Mouse (Mus musculus) heart, postnatal 25 days (tissue): ENCODE measurements around the gene Gm13278. TPM values are rescaled to one million over a fixed set of nuclear protein-coding genes. Genes with fewer than 3 reads are reported as not detected.
A peak's percentile ranks its signal among the peaks of the same experiment; 100 is the strongest.
"Not testable (repeated sequence)": the region's sequence is repeated elsewhere in the genome, so short reads cannot be mapped to it uniquely, and the experiment has no call there.

Experiments
- DNase-seq: peaks from one replicate; pipeline ENCODE4 v3.0.0; 2022; ENCODE audit warnings: low spot score
- intact Hi-C: fragments of 180-260 bp; cut with DNase I; formaldehyde crosslinking; loops from one replicate; pipeline ENCODE4 v1.15.1; 2025
- total RNA-seq, 2 experiments: library from RNA; stranded (reverse); gene quantifications; 2 replicates each; pipeline ENCODE4 v1.2.3; 2021

Gm13278 gene
- total RNA-seq, 2 experiments from 2014 or later, result not detected

DNA sequence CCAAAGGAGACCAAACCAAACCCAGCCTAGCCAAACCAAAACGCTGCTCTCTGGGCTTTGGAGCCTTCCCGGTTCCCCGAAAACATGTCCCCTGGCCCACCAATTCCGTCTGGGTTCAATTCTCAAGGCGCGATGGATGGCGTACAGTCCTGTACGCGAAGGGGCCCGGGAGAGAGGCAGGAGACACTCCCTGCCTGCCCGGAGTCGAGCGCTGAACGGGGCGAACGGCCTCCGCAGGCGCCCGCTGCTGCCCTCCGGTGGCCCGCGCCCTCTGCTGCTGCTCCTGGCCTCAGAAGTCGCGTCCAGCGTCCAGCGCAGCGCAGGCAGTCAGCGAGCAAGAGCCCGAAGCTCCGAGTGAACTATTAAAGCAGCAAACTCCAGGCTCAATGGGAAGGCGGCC lies 9.0 kb upstream of the Gm13278 start:
- intact Hi-C loops, DNase-seq: not testable (repeated sequence)

DNA sequence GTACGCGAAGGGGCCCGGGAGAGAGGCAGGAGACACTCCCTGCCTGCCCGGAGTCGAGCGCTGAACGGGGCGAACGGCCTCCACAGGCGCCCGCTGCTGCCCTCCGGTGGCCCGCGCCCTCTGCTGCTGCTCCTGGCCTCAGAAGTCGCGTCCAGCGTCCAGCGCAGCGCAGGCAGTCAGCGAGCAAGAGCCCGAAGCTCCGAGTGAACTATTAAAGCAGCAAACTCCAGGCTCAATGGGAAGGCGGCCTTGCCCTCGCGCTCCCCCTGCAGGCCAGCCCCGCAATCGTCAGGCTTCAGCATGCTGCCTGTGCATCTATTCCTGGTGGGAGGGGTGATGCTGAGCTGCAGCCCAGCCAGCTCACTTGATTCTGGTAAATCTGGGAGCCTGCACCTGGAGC lies 5.9 kb upstream of the Gm13278 start, which contains the start of gene Gm13276:
Gene Gm13276 (plus strand): TSS at position 301 of the 400 bp plus-strand sequence.
- intact Hi-C loops, DNase-seq: not testable (repeated sequence)

DNA sequence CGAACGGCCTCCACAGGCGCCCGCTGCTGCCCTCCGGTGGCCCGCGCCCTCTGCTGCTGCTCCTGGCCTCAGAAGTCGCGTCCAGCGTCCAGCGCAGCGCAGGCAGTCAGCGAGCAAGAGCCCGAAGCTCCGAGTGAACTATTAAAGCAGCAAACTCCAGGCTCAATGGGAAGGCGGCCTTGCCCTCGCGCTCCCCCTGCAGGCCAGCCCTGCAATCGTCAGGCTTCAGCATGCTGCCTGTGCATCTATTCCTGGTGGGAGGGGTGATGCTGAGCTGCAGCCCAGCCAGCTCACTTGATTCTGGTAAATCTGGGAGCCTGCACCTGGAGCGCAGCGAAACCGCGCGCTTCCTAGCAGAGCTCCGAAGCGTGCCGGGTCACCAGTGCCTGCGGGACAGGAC lies 2.9 kb upstream of the Gm13278 start, which contains the start of gene Gm13277:
Gene Gm13277 (plus strand): TSS at position 231 of the 400 bp plus-strand sequence.
- intact Hi-C loops, result not testable (repeated sequence)
- DNase-seq, result peak; percentile 55

DNA sequence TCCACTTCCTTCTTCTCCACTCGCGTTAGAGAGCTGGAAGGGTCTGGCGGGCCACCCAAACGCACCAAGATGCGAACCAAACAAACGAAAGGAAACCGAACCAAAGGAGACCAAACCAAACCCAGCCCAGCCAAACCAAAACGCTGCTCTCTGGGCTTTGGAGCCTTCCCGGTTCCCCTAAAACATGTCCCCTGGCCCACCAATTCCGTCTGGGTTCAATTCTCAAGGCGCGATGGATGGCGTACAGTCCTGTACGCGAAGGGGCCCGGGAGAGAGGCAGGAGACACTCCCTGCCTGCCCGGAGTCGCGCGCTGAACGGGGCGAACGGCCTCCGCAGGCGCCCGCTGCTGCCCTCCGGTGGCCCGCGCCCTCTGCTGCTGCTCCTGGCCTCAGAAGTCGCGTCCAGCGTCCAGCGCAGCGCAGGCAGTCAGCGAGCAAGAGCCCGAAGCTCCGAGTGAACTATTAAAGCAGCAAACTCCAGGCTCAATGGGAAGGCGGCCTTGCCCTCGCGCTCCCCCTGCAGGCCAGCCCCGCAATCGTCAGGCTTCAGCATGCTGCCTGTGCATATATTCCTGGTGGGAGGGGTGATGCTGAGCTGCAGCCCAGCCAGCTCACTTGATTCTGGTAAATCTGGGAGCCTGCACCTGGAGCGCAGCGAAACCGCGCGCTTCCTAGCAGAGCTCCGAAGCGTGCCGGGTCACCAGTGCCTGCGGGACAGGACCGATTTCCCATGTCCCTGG lies 2.8 kb downstream of the Gm13278 start, which contains the start of gene Gm13275:
Gene Gm13275 (plus strand): TSS at position 552 of the 740 bp plus-strand sequence.
- peak; percentile 76 for DNase-seq
- intact Hi-C loops, result not testable (repeated sequence)

DNA sequence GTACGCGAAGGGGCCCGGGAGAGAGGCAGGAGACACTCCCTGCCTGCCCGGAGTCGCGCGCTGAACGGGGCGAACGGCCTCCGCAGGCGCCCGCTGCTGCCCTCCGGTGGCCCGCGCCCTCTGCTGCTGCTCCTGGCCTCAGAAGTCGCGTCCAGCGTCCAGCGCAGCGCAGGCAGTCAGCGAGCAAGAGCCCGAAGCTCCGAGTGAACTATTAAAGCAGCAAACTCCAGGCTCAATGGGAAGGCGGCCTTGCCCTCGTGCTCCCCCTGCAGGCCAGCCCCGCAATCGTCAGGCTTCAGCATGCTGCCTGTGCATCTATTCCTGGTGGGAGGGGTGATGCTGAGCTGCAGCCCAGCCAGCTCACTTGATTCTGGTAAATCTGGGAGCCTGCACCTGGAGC lies 5.7 kb downstream of the Gm13278 start, which contains the start of gene Gm13279:
Gene Gm13279 (plus strand): TSS at position 301 of the 400 bp plus-strand sequence.
- DNase-seq, intact Hi-C loops: not testable (repeated sequence)

DNA sequence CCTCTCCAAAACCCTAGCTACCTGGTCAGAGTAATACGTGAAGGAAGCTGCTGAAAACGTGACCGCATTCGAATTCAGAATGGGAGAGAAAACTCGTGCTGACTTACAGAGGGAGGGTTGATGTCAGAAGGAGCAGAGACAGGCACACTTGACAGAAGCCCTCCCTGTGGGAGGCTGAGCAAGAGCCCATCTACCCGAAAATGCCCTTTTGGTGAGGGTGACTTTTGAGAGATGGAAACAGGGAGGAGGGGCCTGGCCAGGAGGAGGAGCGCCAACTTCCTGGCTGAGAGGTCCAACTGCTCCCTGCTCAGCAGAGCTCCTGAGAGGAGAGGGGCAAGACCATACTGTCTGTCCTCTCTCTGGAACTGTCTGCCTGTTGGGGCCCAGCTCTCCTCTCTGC lies 8.0 kb downstream of the Gm13278 start, which contains the start of gene Gm13285:
Gene Gm13285 (plus strand): TSS at position 301 of the 400 bp plus-strand sequence.
- DNase-seq, result not testable (repeated sequence)

DNA sequence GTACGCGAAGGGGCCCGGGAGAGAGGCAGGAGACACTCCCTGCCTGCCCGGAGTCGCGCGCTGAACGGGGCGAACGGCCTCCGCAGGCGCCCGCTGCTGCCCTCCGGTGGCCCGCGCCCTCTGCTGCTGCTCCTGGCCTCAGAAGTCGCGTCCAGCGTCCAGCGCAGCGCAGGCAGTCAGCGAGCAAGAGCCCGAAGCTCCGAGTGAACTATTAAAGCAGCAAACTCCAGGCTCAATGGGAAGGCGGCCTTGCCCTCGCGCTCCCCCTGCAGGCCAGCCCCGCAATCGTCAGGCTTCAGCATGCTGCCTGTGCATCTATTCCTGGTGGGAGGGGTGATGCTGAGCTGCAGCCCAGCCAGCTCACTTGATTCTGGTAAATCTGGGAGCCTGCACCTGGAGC lies 11.6 kb downstream of the Gm13278 start, which contains the start of gene Gm13287:
Gene Gm13287 (plus strand): TSS at position 301 of the 400 bp plus-strand sequence.
- intact Hi-C loops, DNase-seq: not testable (repeated sequence)

More for the DNA sequence above, 8.0 kb downstream of the Gm13278 start, which contains the start of gene Gm13285:
- intact Hi-C loops, result not testable (repeated sequence)

DNA sequence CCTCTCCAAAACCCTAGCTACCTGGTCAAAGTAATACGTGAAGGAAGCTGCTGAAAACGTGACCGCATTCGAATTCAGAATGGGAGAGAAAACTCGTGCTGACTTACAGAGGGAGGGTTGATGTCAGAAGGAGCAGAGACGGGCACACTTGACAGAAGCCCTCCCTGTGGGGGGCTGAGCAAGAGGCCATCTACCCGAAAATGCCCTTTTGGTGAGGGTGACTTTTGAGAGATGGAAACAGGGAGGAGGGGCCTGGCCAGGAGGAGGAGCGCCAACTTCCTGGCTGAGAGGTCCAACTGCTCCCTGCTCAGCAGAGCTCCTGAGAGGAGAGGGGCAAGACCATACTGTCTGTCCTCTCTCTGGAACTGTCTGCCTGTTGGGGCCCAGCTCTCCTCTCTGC lies 13.9 kb downstream of the Gm13278 start, which contains the start of gene Gm13288:
Gene Gm13288 (plus strand): TSS at position 301 of the 400 bp plus-strand sequence.
- DNase-seq, intact Hi-C loops: not testable (repeated sequence)

DNA sequence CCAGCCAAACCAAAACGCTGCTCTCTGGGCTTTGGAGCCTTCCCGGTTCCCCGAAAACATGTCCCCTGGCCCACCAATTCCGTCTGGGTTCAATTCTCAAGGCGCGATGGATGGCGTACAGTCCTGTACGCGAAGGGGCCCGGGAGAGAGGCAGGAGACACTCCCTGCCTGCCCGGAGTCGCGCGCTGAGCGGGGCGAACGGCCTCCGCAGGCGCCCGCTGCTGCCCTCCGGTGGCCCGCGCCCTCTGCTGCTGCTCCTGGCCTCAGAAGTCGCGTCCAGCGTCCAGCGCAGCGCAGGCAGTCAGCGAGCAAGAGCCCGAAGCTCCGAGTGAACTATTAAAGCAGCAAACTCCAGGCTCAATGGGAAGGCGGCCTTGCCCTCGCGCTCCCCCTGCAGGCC lies 14.4 kb downstream of the Gm13278 start:
- DNase-seq, result peak; percentile 21
- intact Hi-C loops, result not testable (repeated sequence)

DNA sequence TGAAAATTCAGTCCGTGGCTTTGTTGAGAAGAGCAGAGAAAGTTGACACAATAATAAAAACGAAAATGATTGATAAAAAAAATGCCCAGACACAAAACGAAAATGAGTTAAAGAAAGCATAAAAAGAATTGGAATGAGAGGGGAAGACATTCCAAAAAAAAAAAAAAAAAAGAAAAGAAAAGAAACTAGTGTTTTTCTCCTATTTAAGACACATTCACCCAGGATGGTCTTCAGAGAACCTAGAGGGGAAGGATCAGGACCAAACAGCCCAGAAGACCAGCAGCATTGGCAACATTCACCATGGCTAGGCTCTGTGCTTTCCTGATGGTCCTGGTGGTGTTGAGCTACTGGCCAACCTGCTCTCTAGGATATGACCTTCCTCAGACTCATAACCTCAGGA lies 24.6 kb downstream of the Gm13278 start, which contains the start of gene Ifna7:
Gene Ifna7 (plus strand): TSS at position 301 of the 400 bp plus-strand sequence.
- no peak for DNase-seq
- intact Hi-C loops, result no loop called here

DNA sequence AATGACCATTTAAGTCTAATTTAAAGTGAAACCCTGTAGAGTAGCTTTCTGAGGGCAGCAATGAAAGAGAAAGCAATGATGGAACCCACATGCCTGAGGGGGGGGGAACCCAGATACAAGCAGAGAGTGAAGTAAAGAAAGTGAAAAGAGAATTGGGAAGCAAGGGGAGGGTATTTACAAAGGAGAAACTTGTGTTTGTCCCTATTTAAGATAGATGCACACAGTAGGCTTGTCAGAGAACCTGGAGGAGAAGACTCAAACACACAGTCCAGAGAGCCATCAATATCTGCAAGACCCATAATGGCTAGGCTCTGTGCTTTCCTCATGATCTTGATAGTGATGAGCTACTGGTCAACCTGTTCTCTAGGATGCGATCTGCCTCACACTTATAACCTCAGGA lies 28.3 kb downstream of the Gm13278 start, which contains the start of gene Ifna11:
Gene Ifna11 (plus strand): TSS at position 301 of the 400 bp plus-strand sequence.
- intact Hi-C loops, result loop anchor here (5.0 kb wide), 1 partner anchor 137 kb away; the partner anchor contains the start of gene Ifna2
- DNase-seq, result no peak

DNA sequence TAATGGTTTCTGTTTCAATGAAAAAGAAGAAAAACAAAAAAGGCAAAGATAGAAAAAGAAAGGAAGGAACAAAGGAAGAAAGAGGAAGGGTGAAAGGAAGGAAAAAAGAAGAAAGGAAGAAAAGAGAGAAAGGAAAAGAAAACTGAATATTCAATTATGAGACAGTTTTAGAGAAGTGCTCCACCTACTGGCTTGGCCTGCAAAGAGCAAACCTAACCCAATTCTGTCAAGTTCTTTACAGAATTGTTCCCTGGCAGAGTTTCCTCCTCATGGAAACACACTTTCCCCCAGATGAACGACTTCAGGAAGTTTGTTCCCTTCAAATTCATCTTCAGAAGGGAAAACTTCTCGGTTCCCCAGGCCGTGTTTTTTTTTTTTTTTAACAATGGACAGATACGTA lies 31.6 kb downstream of the Gm13278 start:
- intact Hi-C loops, result loop anchor here (5.0 kb wide), 1 partner anchor 141 kb away; the partner anchor contains the start of gene Ifna2

DNA sequence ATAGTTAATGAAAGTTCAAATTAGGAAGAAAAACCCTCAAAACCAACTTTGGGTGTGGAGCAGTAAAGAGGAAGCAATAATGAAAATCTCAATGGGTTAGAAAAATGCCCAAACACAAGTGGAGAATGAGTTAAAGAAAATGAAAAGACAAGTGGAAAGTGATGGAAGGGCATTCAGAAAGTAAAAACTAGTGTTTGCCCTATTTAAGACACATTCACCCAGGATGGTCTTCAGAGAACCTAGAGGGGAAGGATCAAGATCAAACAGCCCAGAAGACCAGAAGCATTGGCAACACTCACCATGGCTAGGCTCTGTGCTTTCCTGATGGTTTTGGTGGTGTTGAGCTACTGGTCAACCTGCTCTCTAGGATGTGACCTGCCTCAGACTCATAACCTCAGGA lies 35.8 kb downstream of the Gm13278 start, which contains the start of gene Ifna6:
Gene Ifna6 (plus strand): TSS at position 301 of the 400 bp plus-strand sequence.
- DNase-seq, intact Hi-C loops: not testable (repeated sequence)

More for the DNA sequence above, 31.6 kb downstream of the Gm13278 start:
- DNase-seq, result no peak

DNA sequence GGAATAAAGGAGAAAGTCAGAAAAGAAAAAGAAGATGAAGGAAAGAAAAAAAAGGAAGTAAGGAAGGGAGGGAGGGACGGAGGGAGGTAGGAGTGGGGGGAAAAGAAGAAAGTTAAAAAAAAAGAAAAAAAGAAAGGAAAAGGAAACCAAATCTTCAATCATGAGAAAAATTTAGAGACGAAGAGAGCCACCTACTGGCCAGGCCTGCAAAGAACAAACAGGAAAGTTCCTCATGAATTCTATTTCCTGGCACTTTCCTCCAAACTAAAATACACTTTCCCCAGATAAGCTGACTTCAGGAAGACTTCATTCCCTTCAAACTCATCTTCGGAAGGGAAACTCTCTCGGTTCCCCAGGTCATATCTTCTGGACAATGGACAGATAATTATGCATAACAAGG lies 39.2 kb downstream of the Gm13278 start:
- intact Hi-C loops, result no loop called here
- DNase-seq, result no peak

DNA sequence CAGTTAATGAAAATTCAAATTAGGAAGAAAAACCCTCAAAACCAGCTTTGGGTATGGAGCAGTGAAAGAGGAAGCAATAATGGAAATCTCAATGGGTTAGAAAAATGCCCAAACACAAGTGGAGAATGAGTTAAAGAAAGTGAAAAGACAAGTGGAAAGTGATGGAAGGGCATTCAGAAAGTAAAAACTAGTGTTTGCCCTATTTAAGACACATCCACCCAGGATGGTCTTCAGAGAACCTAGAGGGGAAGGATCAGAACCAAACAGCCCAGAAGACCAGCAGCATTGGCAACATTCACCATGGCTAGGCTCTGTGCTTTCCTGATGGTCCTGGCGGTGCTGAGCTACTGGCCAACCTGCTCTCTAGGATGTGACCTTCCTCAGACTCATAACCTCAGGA lies 43.9 kb downstream of the Gm13278 start, which contains the start of gene Ifna5:
Gene Ifna5 (plus strand): TSS at position 301 of the 400 bp plus-strand sequence.
- DNase-seq, intact Hi-C loops: not testable (repeated sequence)

DNA sequence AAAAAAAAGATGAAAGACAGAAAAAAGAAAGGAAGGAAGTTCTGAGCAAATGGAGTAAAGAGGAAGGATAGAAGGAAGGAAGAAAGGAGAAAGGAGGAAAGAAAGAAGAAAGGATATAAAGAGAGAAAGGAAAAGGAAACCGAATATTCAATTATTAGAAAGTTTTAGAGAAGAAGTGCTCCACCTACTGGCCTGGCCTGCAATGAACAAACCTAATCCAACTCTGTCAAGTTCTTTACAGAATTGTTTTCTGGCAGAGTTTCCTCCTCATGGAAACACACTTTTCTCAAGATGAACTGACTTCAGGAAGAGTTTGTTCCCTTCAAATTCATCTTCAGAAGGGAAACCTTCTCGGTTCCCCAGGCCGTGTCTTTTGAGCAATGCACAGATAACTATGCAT lies 47.5 kb downstream of the Gm13278 start:
- intact Hi-C loops, result no loop called here
- DNase-seq, result no peak

DNA sequence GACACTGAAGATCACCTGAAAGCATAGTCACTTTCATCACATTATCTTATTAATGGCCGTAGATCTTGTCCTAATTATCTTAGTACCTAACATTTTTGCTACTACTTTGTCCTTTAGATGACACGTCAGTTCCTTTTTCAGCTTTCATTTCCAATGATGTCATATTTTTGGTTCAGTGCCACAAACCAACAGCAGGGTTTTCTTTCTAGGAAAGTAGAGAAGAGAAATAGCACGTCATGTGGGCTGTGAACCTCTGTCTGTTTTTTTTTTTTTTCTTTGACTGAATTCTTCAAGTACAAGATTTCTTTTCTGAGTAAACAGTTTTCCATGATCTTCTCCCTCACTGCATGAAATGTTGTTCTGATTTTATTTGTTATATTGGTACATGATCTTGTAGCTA lies 48.7 kb downstream of the Gm13278 start:
- intact Hi-C loops, result no loop called here
- DNase-seq, result no peak

DNA sequence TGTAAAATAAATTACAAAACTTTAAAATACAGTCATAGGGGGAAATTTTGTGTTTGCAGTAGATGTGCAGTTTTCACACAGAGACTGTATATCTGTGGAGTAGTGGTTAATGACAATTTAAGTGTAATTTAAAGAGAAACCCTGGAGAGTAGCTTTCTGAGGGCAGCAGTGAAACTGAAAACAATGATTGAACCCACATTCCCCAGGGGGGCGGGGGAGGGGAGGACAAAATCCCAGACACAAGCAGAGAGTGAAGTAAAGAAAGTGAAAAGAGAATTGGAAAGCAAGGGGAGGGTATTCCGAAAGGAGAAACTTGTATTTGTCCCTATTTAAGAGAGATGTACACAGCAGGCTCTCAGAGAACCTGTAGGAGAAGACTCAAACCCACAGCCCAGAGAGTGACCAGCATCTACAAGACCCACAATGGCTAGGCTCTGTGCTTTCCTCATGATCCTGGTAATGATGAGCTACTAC lies 50.1 kb downstream of the Gm13278 start, which contains the start of gene Ifna4:
Gene Ifna4 (plus strand): TSS at position 424 of the 474 bp plus-strand sequence.
- intact Hi-C loops, result no loop called here
- no peak for DNase-seq
